Mouse (Mus musculus) ES-Bruce4 (cell line): ENCODE measurements around the gene Setd4.

Experiments
- CTCF ChIP-seq: IDR thresholded peaks from one replicate; pipeline ENCODE4 v1.8.1; 2011; ENCODE audit warnings: low read depth, low read length
- POLR2A ChIP-seq: IDR thresholded peaks from one replicate; pipeline ENCODE4 v1.8.1; 2011; ENCODE audit warnings: low read length; ENCODE audit not compliant: insufficient read depth

DNA sequence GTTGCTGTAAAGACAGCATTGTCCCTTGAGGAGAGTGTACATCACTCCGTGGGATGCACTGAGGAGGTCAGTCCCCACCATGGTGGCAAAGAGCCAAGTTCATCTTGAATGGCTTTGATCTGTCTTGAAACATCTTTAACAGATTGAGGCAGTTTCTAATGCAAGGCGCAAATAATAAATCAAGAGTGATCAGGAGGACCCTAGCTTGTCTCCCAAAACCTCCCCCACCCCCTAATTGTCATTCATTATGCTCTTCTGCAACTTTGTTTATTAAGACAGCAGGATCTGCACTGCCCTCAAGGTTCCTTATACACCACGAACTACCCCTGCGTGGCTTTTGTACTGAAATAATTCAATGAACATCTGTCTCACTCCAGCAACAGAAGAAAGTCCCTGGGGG lies 1.7 kb upstream of the Setd4 start, which contains the start of gene Cbr1:
- TF ChIP-seq POLR2A (no peak), CTCF (no peak)
